In the genomic region with DNA sequence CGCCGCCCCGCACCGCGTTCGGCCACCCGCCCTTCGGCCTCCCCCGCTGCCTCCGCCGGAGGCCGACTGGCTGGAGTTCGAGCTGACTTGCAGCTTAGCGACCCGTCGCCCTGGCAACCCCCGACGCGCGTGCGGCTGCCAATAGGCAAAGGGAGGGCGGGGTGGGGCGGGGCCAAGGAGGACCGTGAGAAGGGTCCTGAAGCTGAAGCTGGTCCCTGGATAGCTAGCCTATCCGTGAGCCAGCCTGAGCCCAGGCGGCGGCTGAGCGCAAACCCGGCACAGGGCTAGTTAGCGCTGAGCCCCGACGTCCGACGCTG, we compare ENCODE assay signal across 8 mouse cellular contexts. TPM values are rescaled to one million over a fixed set of nuclear protein-coding genes. Genes with fewer than 3 reads are reported as not detected.
DNase-seq lines count a peak whose midpoint lies in the region; ATAC-seq lines count a peak whose summit lies in the region.

No protein-coding gene starts in this region.

- H3K4me1 ChIP-seq in forebrain, embryonic 12.5 days: peaks cover 40% of the 10 kb centered on the region
- peaks cover 20% of the 10 kb centered on the region for H3K4me1 ChIP-seq in intestine, embryonic 15.5 days (replicated peaks)
- H3K4me1 ChIP-seq in liver, embryonic 12.5 days: peaks cover 24% of the 10 kb centered on the region
- H3K4me1 ChIP-seq in neural tube, embryonic 11.5 days (ENCODE audit: control insufficient read depth, insufficient read depth, low read length): 0 out of 2 replicates have a peak, but pooled peaks cover 8% of the 10 kb centered on the region

- DNase-seq in cerebellum, postnatal 4 days (ENCODE audit: low spot score in 2 of 2): peak; percentile 53 to 72
- no peak for DNase-seq in cerebellum, postnatal 25 days
- peak; percentile 82 for DNase-seq in WW6 (ENCODE audit: low read depth, low spot score)
- DNase-seq in neural tube, embryonic 11.5 days (ENCODE audit: low spot score): peak; percentile 94

- peak overlapping the region; percentile 95 for H3K4me2 ChIP-seq in forebrain, embryonic 12.5 days
- H3K4me2 ChIP-seq in intestine, embryonic 15.5 days (replicated peaks): peak overlapping the region; percentile 96
- H3K4me2 ChIP-seq in liver, embryonic 12.5 days: peak overlapping the region; percentile 60
- peak overlapping the region; percentile 94 for H3K4me2 ChIP-seq in neural tube, embryonic 11.5 days (ENCODE audit: low read depth)

- ATAC-seq in forebrain, embryonic 12.5 days (ENCODE audit: low FRiP score): peak; percentile 95
- peak; percentile 86 for ATAC-seq in intestine, embryonic 15.5 days
- ATAC-seq in liver, embryonic 12.5 days: peak; percentile 46; the same call in 1 of the 2 replicates
- ATAC-seq in neural tube, embryonic 11.5 days (ENCODE audit: insufficient read depth, low FRiP score, low TSS enrichment): peak; percentile 96
- ATAC-seq in frontal cortex, adult (ENCODE audit: low TSS enrichment): no peak

- H3K27me3 ChIP-seq in forebrain, embryonic 12.5 days: peaks cover 98% of the 10 kb centered on the region
- H3K27me3 ChIP-seq in intestine, embryonic 15.5 days (replicated peaks): peaks cover 86% of the 10 kb centered on the region
- H3K27me3 ChIP-seq in liver, embryonic 12.5 days (replicated peaks): peaks cover 100% of the 10 kb centered on the region
- peaks cover 55% of the 10 kb centered on the region for H3K27me3 ChIP-seq in neural tube, embryonic 11.5 days (ENCODE audit: control insufficient read depth, insufficient read depth, low read length)

- peak overlapping the region; percentile 55 for H3K4me3 ChIP-seq in forebrain, embryonic 12.5 days (replicated peaks)
- H3K4me3 ChIP-seq in intestine, embryonic 15.5 days (replicated peaks): peak overlapping the region; percentile 56
- peak overlapping the region; percentile 44 for H3K4me3 ChIP-seq in liver, embryonic 12.5 days
- peak overlapping the region; percentile 51 for H3K4me3 ChIP-seq in neural tube, embryonic 11.5 days (ENCODE audit: low read depth, low read length)

- H3K9me3 ChIP-seq in forebrain, embryonic 12.5 days: no peaks in the 10 kb centered on the region
- no peaks in the 10 kb centered on the region for H3K9me3 ChIP-seq in intestine, embryonic 15.5 days
- no peaks in the 10 kb centered on the region for H3K9me3 ChIP-seq in liver, embryonic 12.5 days (replicated peaks)
- no peaks in the 10 kb centered on the region for H3K9me3 ChIP-seq in neural tube, embryonic 11.5 days (ENCODE audit: control insufficient read depth, low read length)

- H3K27ac ChIP-seq in forebrain, embryonic 12.5 days: peak overlapping the region; percentile 53; the same call in 1 of the 2 replicates
- no peak overlapping the region for H3K27ac ChIP-seq in intestine, embryonic 15.5 days
- no peak overlapping the region for H3K27ac ChIP-seq in liver, embryonic 12.5 days
- no peak overlapping the region for H3K27ac ChIP-seq in neural tube, embryonic 11.5 days (ENCODE audit: low read depth, low read length)

- H3K36me3 ChIP-seq in forebrain, embryonic 12.5 days (replicated peaks): no peaks in the 10 kb centered on the region
- no peaks in the 10 kb centered on the region for H3K36me3 ChIP-seq in intestine, embryonic 15.5 days
- H3K36me3 ChIP-seq in liver, embryonic 12.5 days: no peaks in the 10 kb centered on the region
- H3K36me3 ChIP-seq in neural tube, embryonic 11.5 days (ENCODE audit: control insufficient read depth, insufficient read depth, low read length): no peaks in the 10 kb centered on the region

- H3K9ac ChIP-seq in forebrain, embryonic 12.5 days: peak overlapping the region; percentile 44
- peak overlapping the region; percentile 41 for H3K9ac ChIP-seq in intestine, embryonic 15.5 days
- H3K9ac ChIP-seq in liver, embryonic 12.5 days: no peak overlapping the region
- peak overlapping the region; percentile 31 for H3K9ac ChIP-seq in neural tube, embryonic 11.5 days (ENCODE audit: low read length)

- WGBS in forebrain, embryonic 12.5 days: under 1% methylated on average over 33 of the region's 34 CpGs
- WGBS in intestine, embryonic 15.5 days: under 1% methylated on average over 25 of the region's 34 CpGs
- 4% methylated on average over 34 of the region's 34 CpGs for WGBS in liver, embryonic 12.5 days (ENCODE audit: insufficient replicate concordance)
- under 1% methylated on average over 27 of the region's 34 CpGs for WGBS in neural tube, embryonic 11.5 days

RNA-seq across cellular contexts. Expression of a gene that starts 0.2 kb away (rescaled TPM):
- 0.83 and 1.1 TPM in 2 replicates for polyA plus RNA-seq in forebrain, embryonic 12.5 days (2016; fragmentation: Nextera tagmentation; extraction: Ambion mirVana)
- polyA plus RNA-seq in intestine, embryonic 15.5 days (2015; fragmentation: Nextera tagmentation; extraction: Ambion mirVana): 0.56 and 0.62 TPM in 2 replicates
- 0.06 and 0.12 TPM in 2 replicates for polyA plus RNA-seq in liver, embryonic 12.5 days (2016; fragmentation: Nextera tagmentation; extraction: Ambion mirVana)
- polyA plus RNA-seq in neural tube, embryonic 11.5 days (2014; fragmentation: Nextera tagmentation; extraction: Ambion mirVana): 0.55 and 0.56 TPM in 2 replicates

RNA-seq across cellular contexts. Expression of a gene that starts 25.3 kb away (rescaled TPM):
- 0.58 and 0.97 TPM in 2 replicates for polyA plus RNA-seq in forebrain, embryonic 12.5 days (2016; fragmentation: Nextera tagmentation; extraction: Ambion mirVana)
- 0.68 and 1.4 TPM in 2 replicates for polyA plus RNA-seq in intestine, embryonic 15.5 days (2015; fragmentation: Nextera tagmentation; extraction: Ambion mirVana)
- not detected in 2 replicates for polyA plus RNA-seq in liver, embryonic 12.5 days (2016; fragmentation: Nextera tagmentation; extraction: Ambion mirVana)
- polyA plus RNA-seq in neural tube, embryonic 11.5 days (2014; fragmentation: Nextera tagmentation; extraction: Ambion mirVana): 0.17 TPM in 1 of 2 replicates, not detected in the other

Comparison
In these comparisons a context has a peak if more than half of its experiments do, and no peak if none do; other contexts are left out.
1. DNase-seq: peak in cerebellum, postnatal 4 days (2 of 2), WW6 (single experiment) and neural tube, embryonic 11.5 days (single experiment); none in cerebellum, postnatal 25 days (0 of 2).
2. Peak in every context shown above with its lines, with median percentiles within 50 percentile points of each other: H3K4me2 ChIP-seq and H3K4me3 ChIP-seq.